17 mouse cellular contexts compared by ENCODE assay signal in the genomic region with DNA sequence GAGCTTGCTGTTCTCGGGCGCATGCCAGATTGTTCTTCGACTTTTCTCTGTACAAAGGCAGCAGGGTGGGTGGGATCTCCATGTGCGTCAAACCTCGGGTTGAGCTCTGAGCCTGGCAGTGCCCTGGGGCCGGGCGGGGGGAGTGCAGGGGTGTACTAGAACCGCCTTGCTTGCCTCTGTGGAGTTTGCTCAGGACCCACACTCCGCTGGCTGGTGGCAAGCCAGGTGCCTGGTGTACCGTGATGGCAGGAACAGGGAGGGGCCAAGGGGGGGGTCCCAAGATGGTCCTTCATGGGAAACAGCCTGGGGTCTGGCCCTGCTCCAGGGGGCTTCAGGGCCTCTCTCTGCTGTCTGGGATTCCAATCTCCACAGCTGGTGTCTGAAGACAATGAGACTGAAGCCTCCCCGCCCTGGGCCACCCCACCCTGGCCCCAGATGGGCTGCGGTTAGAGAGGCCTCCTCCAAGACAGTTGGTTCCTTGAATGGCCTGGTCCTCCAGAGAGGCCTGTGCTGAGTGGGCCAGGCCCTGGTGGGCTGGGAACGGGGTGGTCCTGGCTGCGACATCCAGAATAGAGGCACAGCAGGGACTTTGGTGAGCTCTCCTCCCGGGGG. TPM values are rescaled to one million over a fixed set of nuclear protein-coding genes. Genes with fewer than 3 reads are reported as not detected.
DNase-seq lines count a peak whose midpoint lies in the region; ATAC-seq and TF ChIP-seq lines count a peak whose summit lies in the region.
"Had no signal": no experiment of that assay in that cellular context is flagged by ENCODE, and none has a peak within 500 bp of the region (broad histone marks: within the 10 kb centered on the region; RNA-seq: fewer than 3 reads in every experiment).

No protein-coding gene starts in this region.

- peaks cover 50% of the 10 kb centered on the region for H3K4me1 ChIP-seq in embryonic facial prominence, embryonic 10.5 days
- no peaks in the 10 kb centered on the region for H3K4me1 ChIP-seq in hindbrain, postnatal 0 days (ENCODE audit: insufficient read depth, low read length)

- H3K4me3 ChIP-seq in embryonic facial prominence, embryonic 10.5 days = no peak overlapping the region
- H3K4me3 ChIP-seq in hindbrain, postnatal 0 days (ENCODE audit: low read length) = no peak overlapping the region
- H3K4me3 ChIP-seq: layer of hippocampus, adult 2 months had no signal

- 66% methylated on average over 15 of the region's 15 CpGs for WGBS in embryonic facial prominence, embryonic 10.5 days
- 52% methylated on average over 15 of the region's 15 CpGs for WGBS in hindbrain, postnatal 0 days

- no peaks in the 10 kb centered on the region for H3K9me3 ChIP-seq in embryonic facial prominence, embryonic 10.5 days
- no peaks in the 10 kb centered on the region for H3K9me3 ChIP-seq in hindbrain, postnatal 0 days (ENCODE audit: low read length)

- no peak overlapping the region for H3K9ac ChIP-seq in hindbrain, postnatal 0 days (replicated peaks; ENCODE audit: low read length)

- DNase-seq in cerebellum, postnatal 10 days = peak; percentile 50 to 55
- no peak for DNase-seq in cerebellum, adult 9-11 months
- peak; percentile 71 for DNase-seq in left cerebral cortex, postnatal 4 days
- DNase-seq in left cerebral cortex, postnatal 25 days (ENCODE audit: low spot score in 2 of 2) = no peak
- no peak for DNase-seq in embryonic facial prominence, embryonic 10.5 days (ENCODE audit: low spot score)
- DNase-seq in hindbrain, postnatal 0 days (ENCODE audit: low spot score) = peak; percentile 20
- DNase-seq in right cerebral cortex, postnatal 36 days (ENCODE audit: low spot score in 2 of 2) = no peak
- no peak for DNase-seq in kidney, adult 18-20 months
- DNase-seq: cerebellum, adult 9-10 months; gastrocnemius, postnatal 14 days; lung, postnatal 36 days; right cerebral cortex, adult 18-20 months had no signal

- peak; percentile 50 for ATAC-seq in hindbrain, postnatal 0 days
- ATAC-seq: inflammation-experienced regulatory T-cells, adult 6 months had no signal

- TF ChIP-seq CTCF in hindbrain, postnatal 0 days (IDR thresholded peaks at IDR 0.05; ENCODE audit: low read depth) = no peak

- peak overlapping the region; percentile 74 for H3K27ac ChIP-seq in embryonic facial prominence, embryonic 10.5 days (replicated peaks)
- H3K27ac ChIP-seq in hindbrain, postnatal 0 days = no peak overlapping the region
- H3K27ac ChIP-seq: kidney, postnatal 0 days; layer of hippocampus, adult 2 months had no signal

- no peaks in the 10 kb centered on the region; the same call in 1 of the 2 replicates for H3K27me3 ChIP-seq in embryonic facial prominence, embryonic 10.5 days (replicated peaks; ENCODE audit: low read depth, poor library complexity, severe bottlenecking)
- no peaks in the 10 kb centered on the region for H3K27me3 ChIP-seq in hindbrain, postnatal 0 days (ENCODE audit: insufficient read depth, low read length)

- intact Hi-C loops in left cerebral cortex, postnatal 4 days (cut with DNase I) = no loop called here
- intact Hi-C loops in left cerebral cortex, postnatal 25 days (cut with DNase I) = no loop called here

- peaks cover 92% of the 10 kb centered on the region for H3K36me3 ChIP-seq in embryonic facial prominence, embryonic 10.5 days (replicated peaks)
- H3K36me3 ChIP-seq in hindbrain, postnatal 0 days (ENCODE audit: insufficient read depth, low read length) = no peaks in the 10 kb centered on the region

- no peak overlapping the region for H3K4me2 ChIP-seq in hindbrain, postnatal 0 days (ENCODE audit: low read depth, low read length)

RNA-seq across cellular contexts. Expression of a gene that starts 29.5 kb away (rescaled TPM):
- 1 to 10 TPM; 1.6 to 1.9 TPM for total RNA-seq in left cerebral cortex, postnatal 4 days (2021)
- total RNA-seq in left cerebral cortex, postnatal 25 days (2021) = 1 to 10 TPM; 1.1 to 1.4 TPM
- polyA plus RNA-seq in embryonic facial prominence, embryonic 10.5 days (2016; fragmentation: Nextera tagmentation; extraction: Ambion mirVana) = 22.4 and 22.7 TPM in 2 replicates
- 3.1 and 3.3 TPM in 2 replicates for total RNA-seq in hindbrain, postnatal 0 days (2014; rRNA removed)
- 0.54 and 0.61 TPM in 2 replicates for polyA plus RNA-seq in hindbrain, postnatal 0 days (2015; fragmentation: Nextera tagmentation; extraction: Ambion mirVana)
- total RNA-seq: MEL had no signal
- polyA plus RNA-seq: heart, postnatal 0 days had no signal

Comparison
In these comparisons a context has a peak if more than half of its experiments do, and no peak if none do; other contexts are left out.
1. DNase-seq: peak in cerebellum, postnatal 10 days (2 of 2), left cerebral cortex, postnatal 4 days (single experiment) and hindbrain, postnatal 0 days (single experiment); none in cerebellum, adult 9-11 months (single experiment), left cerebral cortex, postnatal 25 days (0 of 2), embryonic facial prominence, embryonic 10.5 days (single experiment), right cerebral cortex, postnatal 36 days (0 of 2) and kidney, adult 18-20 months (single experiment).